ENCODE assay signal across 9 mouse cellular contexts in the genomic region with DNA sequence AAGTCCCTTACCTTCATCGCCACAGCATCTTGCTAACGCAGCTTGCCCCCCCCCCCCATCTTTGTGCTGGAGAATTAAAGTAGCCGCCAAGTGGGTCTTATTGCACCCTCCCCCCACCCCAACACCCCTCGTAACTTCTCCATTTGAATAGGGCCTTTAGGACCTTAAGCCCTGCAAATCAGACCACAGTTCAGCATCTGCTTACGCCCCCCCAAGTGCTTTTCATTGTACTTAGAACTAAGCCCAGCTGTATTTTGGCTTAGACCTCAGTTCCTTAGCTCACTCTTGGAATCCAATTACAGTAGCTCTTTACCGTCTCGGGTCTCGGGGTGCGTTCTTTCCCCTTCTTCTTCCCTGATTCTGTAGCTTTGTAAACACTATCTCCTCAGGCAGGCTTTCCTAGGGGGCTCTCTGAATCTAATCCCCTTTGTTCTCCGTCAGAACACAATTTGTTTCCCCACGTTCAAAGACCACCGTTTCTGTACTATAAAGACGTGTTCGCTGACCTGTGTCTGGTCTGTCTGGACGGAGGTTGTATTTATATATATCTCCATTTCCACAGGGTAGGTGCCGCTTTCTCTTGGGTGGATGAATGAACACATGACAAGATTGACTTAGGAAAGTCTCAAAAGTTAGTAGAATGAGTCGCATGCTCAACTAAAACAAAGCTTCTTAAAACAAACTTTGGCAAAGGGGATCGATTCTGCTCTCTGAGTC.
A peak's percentile ranks its signal among the peaks of the same experiment; 100 is the strongest.
DNase-seq lines count a peak whose midpoint lies in the region; ATAC-seq and TF ChIP-seq lines count a peak whose summit lies in the region.
"Had no signal": no experiment of that assay in that cellular context is flagged by ENCODE, and none has a peak within 500 bp of the region (broad histone marks: within the 10 kb centered on the region; RNA-seq: fewer than 3 reads in every experiment).

No protein-coding gene starts in this region.

- H3K36me3 ChIP-seq in kidney, embryonic 15.5 days, result no peaks in the 10 kb centered on the region
- H3K36me3 ChIP-seq in embryonic facial prominence, embryonic 12.5 days, result no peaks in the 10 kb centered on the region
- no peaks in the 10 kb centered on the region for H3K36me3 ChIP-seq in hindbrain, postnatal 0 days (ENCODE audit: insufficient read depth, low read length)
- H3K36me3 ChIP-seq in neural tube, embryonic 13.5 days, result no peaks in the 10 kb centered on the region
- H3K36me3 ChIP-seq: G1E had no signal

- no peak overlapping the region for H3K9ac ChIP-seq in kidney, embryonic 15.5 days
- H3K9ac ChIP-seq in embryonic facial prominence, embryonic 12.5 days, result no peak overlapping the region
- H3K9ac ChIP-seq in hindbrain, postnatal 0 days (replicated peaks; ENCODE audit: low read length), result no peak overlapping the region
- peak overlapping the region; percentile 44; the same call in 1 of the 2 replicates for H3K9ac ChIP-seq in neural tube, embryonic 13.5 days

- DNase-seq in kidney, postnatal 14 days, result no peak
- DNase-seq in hindbrain, postnatal 0 days (ENCODE audit: low spot score), result no peak
- DNase-seq in testis, postnatal 10 days (ENCODE audit: low spot score), result no peak
- DNase-seq in ovary, postnatal 36 days (ENCODE audit: low spot score), result no peak
- no peak for DNase-seq in layer of hippocampus, adult 11-12 months (ENCODE audit: low spot score)

- H3K27me3 ChIP-seq in kidney, embryonic 15.5 days, result no peaks in the 10 kb centered on the region
- H3K27me3 ChIP-seq in embryonic facial prominence, embryonic 12.5 days, result no peaks in the 10 kb centered on the region; the same call in 1 of the 2 replicates
- no peaks in the 10 kb centered on the region for H3K27me3 ChIP-seq in hindbrain, postnatal 0 days (ENCODE audit: insufficient read depth, low read length)
- 0 out of 2 replicates have a peak, but pooled peaks cover 2% of the 10 kb centered on the region for H3K27me3 ChIP-seq in neural tube, embryonic 13.5 days

- no peak for TF ChIP-seq CTCF in hindbrain, postnatal 0 days (IDR thresholded peaks at IDR 0.05; ENCODE audit: low read depth)

- H3K4me3 ChIP-seq in kidney, embryonic 15.5 days (replicated peaks), result peak overlapping the region; percentile 6
- peak overlapping the region; percentile 21 for H3K4me3 ChIP-seq in embryonic facial prominence, embryonic 12.5 days
- peak overlapping the region; percentile 17 for H3K4me3 ChIP-seq in hindbrain, postnatal 0 days (ENCODE audit: low read length)
- peak overlapping the region; percentile 21 for H3K4me3 ChIP-seq in neural tube, embryonic 13.5 days

- H3K9me3 ChIP-seq in kidney, embryonic 15.5 days (replicated peaks), result no peaks in the 10 kb centered on the region
- no peaks in the 10 kb centered on the region for H3K9me3 ChIP-seq in embryonic facial prominence, embryonic 12.5 days
- H3K9me3 ChIP-seq in hindbrain, postnatal 0 days (ENCODE audit: low read length), result no peaks in the 10 kb centered on the region
- no peaks in the 10 kb centered on the region for H3K9me3 ChIP-seq in neural tube, embryonic 13.5 days
- H3K9me3 ChIP-seq: G1E had no signal

- peaks cover 17% of the 10 kb centered on the region for H3K4me1 ChIP-seq in kidney, embryonic 15.5 days
- H3K4me1 ChIP-seq in embryonic facial prominence, embryonic 12.5 days, result peaks cover 13% of the 10 kb centered on the region
- H3K4me1 ChIP-seq in hindbrain, postnatal 0 days (ENCODE audit: insufficient read depth, low read length), result peaks cover 9% of the 10 kb centered on the region; the same call in 1 of the 2 replicates
- H3K4me1 ChIP-seq in neural tube, embryonic 13.5 days (replicated peaks), result peaks cover 12% of the 10 kb centered on the region

- H3K4me2 ChIP-seq in kidney, embryonic 15.5 days, result peak overlapping the region; percentile 51
- H3K4me2 ChIP-seq in embryonic facial prominence, embryonic 12.5 days (replicated peaks), result peak overlapping the region; percentile 50
- peak overlapping the region; percentile 55 for H3K4me2 ChIP-seq in hindbrain, postnatal 0 days (ENCODE audit: low read depth, low read length)
- H3K4me2 ChIP-seq in neural tube, embryonic 13.5 days, result peak overlapping the region; percentile 52

- no peak overlapping the region for H3K27ac ChIP-seq in kidney, embryonic 15.5 days
- H3K27ac ChIP-seq in embryonic facial prominence, embryonic 12.5 days, result no peak overlapping the region
- H3K27ac ChIP-seq in hindbrain, postnatal 0 days, result no peak overlapping the region
- no peak overlapping the region for H3K27ac ChIP-seq in neural tube, embryonic 13.5 days (replicated peaks)

- 11% methylated on average over 18 of the region's 18 CpGs for WGBS in kidney, embryonic 15.5 days
- 3% methylated on average over 18 of the region's 18 CpGs for WGBS in embryonic facial prominence, embryonic 12.5 days
- 8% methylated on average over 18 of the region's 18 CpGs for WGBS in hindbrain, postnatal 0 days
- 7% methylated on average over 18 of the region's 18 CpGs for WGBS in neural tube, embryonic 13.5 days

- ATAC-seq in kidney, embryonic 15.5 days (replicated peaks; ENCODE audit: low FRiP score), result no peak
- no peak for ATAC-seq in embryonic facial prominence, embryonic 12.5 days (ENCODE audit: insufficient number of reproducible peaks, insufficient read depth, low FRiP score, low TSS enrichment)
- no peak for ATAC-seq in hindbrain, postnatal 0 days
- ATAC-seq in neural tube, embryonic 13.5 days (ENCODE audit: low read depth), result no peak
